In the genomic region with DNA sequence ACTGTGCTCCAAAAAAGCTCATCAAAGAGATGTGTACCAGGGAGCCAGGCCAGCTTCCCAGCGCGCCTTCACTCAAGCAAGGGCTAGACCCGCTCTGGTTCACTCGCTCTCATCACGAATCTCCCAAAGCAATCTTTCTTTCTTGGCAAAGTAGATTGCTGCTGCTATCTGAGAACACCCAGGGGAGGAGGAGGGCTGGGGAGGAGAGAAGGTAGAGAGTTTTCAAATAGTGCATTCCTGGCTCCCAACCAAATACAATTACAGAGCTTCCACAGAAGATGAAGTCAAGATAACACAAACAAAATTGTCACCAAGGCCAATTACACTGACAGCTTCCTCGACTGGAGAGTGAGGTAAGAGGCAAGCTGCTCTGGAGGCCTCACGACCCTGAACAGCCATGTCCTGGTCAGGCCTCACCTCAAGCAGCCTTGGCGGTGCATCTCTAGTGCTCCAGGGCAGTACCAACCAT, we compare ENCODE assay signal across 26 mouse cellular contexts. TPM values are rescaled to one million over a fixed set of nuclear protein-coding genes. Genes with fewer than 3 reads are reported as not detected.
DNase-seq lines count a peak whose midpoint lies in the region; ATAC-seq and TF ChIP-seq lines count a peak whose summit lies in the region.
"Had no signal": no experiment of that assay in that cellular context is flagged by ENCODE, and none has a peak within 500 bp of the region (broad histone marks: within the 10 kb centered on the region; RNA-seq: fewer than 3 reads in every experiment).

No protein-coding gene starts in this region.

- TF ChIP-seq POLR2A in limb, embryonic 14.5 days (IDR thresholded peaks at IDR 0.05; ENCODE audit: borderline replicate concordance, extremely low read depth, insufficient read depth, insufficient read length) = no peak
- TF ChIP-seq POLR2A in MEL (IDR thresholded peaks at IDR 0.05; ENCODE audit: control insufficient read depth in 1 of 2, insufficient read depth in 1 of 2, low read depth in 1 of 2, low read length in 2 of 2, poor library complexity in 1 of 2) = no peak

- H3K27me3 ChIP-seq in embryonic facial prominence, embryonic 11.5 days (ENCODE audit: control insufficient read depth, insufficient read depth, low read length) = no peaks in the 10 kb centered on the region
- no peaks in the 10 kb centered on the region for H3K27me3 ChIP-seq in embryonic facial prominence, embryonic 10.5 days (replicated peaks; ENCODE audit: low read depth, poor library complexity, severe bottlenecking)
- H3K27me3 ChIP-seq in limb, embryonic 14.5 days (ENCODE audit: control insufficient read depth, insufficient read depth, low read length) = no peaks in the 10 kb centered on the region
- no peaks in the 10 kb centered on the region for H3K27me3 ChIP-seq in limb, embryonic 10.5 days (ENCODE audit: low read depth, poor library complexity, severe bottlenecking)
- H3K27me3 ChIP-seq in MEL (ENCODE audit: control insufficient read depth in 1 of 2, insufficient read depth in 2 of 2, low read length in 2 of 2) = no peaks in the 10 kb centered on the region
- no peaks in the 10 kb centered on the region for H3K27me3 ChIP-seq in embryonic facial prominence, embryonic 14.5 days (replicated peaks; ENCODE audit: control insufficient read depth, insufficient read depth, low read length)
- H3K27me3 ChIP-seq: forebrain, embryonic 15.5 days; kidney, embryonic 15.5 days; limb, embryonic 12.5 days; liver, embryonic 13.5 days; lung, embryonic 15.5 days; neural tube, embryonic 13.5 days had no signal

- peaks cover 6% of the 10 kb centered on the region; the same call in 1 of the 2 replicates for H3K4me1 ChIP-seq in embryonic facial prominence, embryonic 11.5 days (ENCODE audit: control insufficient read depth, insufficient read depth, low read length)
- H3K4me1 ChIP-seq in embryonic facial prominence, embryonic 10.5 days = peaks cover 38% of the 10 kb centered on the region
- H3K4me1 ChIP-seq in limb, embryonic 14.5 days (ENCODE audit: control insufficient read depth, insufficient read depth, low read length) = peaks cover 18% of the 10 kb centered on the region
- peaks cover 38% of the 10 kb centered on the region for H3K4me1 ChIP-seq in limb, embryonic 10.5 days
- H3K4me1 ChIP-seq in MEL (ENCODE audit: control insufficient read depth in 1 of 2, insufficient read depth in 2 of 2, low read length in 2 of 2) = 0 out of 4 replicates have a peak, but pooled peaks cover 0 to 3% of the 10 kb centered on the region in 2 experiments
- H3K4me1 ChIP-seq in embryonic facial prominence, embryonic 14.5 days (ENCODE audit: control insufficient read depth, insufficient read depth, low read length) = peaks cover 14% of the 10 kb centered on the region

- H3K9me3 ChIP-seq in embryonic facial prominence, embryonic 11.5 days (replicated peaks; ENCODE audit: control insufficient read depth, low read length) = no peaks in the 10 kb centered on the region
- no peaks in the 10 kb centered on the region for H3K9me3 ChIP-seq in embryonic facial prominence, embryonic 10.5 days
- no peaks in the 10 kb centered on the region for H3K9me3 ChIP-seq in limb, embryonic 14.5 days (ENCODE audit: control insufficient read depth, low read length)
- H3K9me3 ChIP-seq in limb, embryonic 10.5 days (replicated peaks) = no peaks in the 10 kb centered on the region
- H3K9me3 ChIP-seq in MEL (replicated peaks; ENCODE audit: insufficient read depth, low read length) = no peaks in the 10 kb centered on the region
- no peaks in the 10 kb centered on the region for H3K9me3 ChIP-seq in embryonic facial prominence, embryonic 14.5 days (ENCODE audit: control insufficient read depth, low read length)
- H3K9me3 ChIP-seq: forebrain, embryonic 15.5 days; heart, embryonic 10.5 days; hindbrain, embryonic 10.5 days; kidney, embryonic 15.5 days; limb, embryonic 12.5 days; liver, embryonic 13.5 days; lung, embryonic 15.5 days; neural tube, embryonic 13.5 days had no signal

- H3K4me2 ChIP-seq in embryonic facial prominence, embryonic 11.5 days (ENCODE audit: low read depth, low read length) = no peak overlapping the region
- no peak overlapping the region for H3K4me2 ChIP-seq in limb, embryonic 14.5 days (replicated peaks; ENCODE audit: low read depth, low read length, severe bottlenecking)
- H3K4me2 ChIP-seq in embryonic facial prominence, embryonic 14.5 days (ENCODE audit: low read depth, low read length) = no peak overlapping the region
- H3K4me2 ChIP-seq: forebrain, embryonic 15.5 days; kidney, embryonic 15.5 days; limb, embryonic 12.5 days; liver, embryonic 13.5 days; lung, embryonic 15.5 days; neural tube, embryonic 13.5 days had no signal

- peaks cover 1% of the 10 kb centered on the region; the same call in 1 of the 2 replicates for H3K79me2 ChIP-seq in MEL (ENCODE audit: control insufficient read depth, insufficient read depth, low read length, poor library complexity)

- H3K27ac ChIP-seq in embryonic facial prominence, embryonic 11.5 days (replicated peaks; ENCODE audit: low read depth, low read length) = no peak overlapping the region
- no peak overlapping the region for H3K27ac ChIP-seq in embryonic facial prominence, embryonic 10.5 days (replicated peaks)
- no peak overlapping the region for H3K27ac ChIP-seq in limb, embryonic 14.5 days (replicated peaks; ENCODE audit: low read depth, low read length)
- H3K27ac ChIP-seq in limb, embryonic 10.5 days = no peak overlapping the region
- H3K27ac ChIP-seq in MEL (ENCODE audit: control insufficient read depth, low read depth, low read length) = no peak overlapping the region
- H3K27ac ChIP-seq in embryonic facial prominence, embryonic 14.5 days (replicated peaks; ENCODE audit: low read depth, low read length) = no peak overlapping the region; the same call in 1 of the 2 replicates
- H3K27ac ChIP-seq: forebrain, embryonic 15.5 days; heart, embryonic 10.5 days; hindbrain, embryonic 10.5 days; hindbrain, postnatal 0 days; kidney, embryonic 15.5 days; limb, embryonic 12.5 days; liver, embryonic 13.5 days; lung, embryonic 15.5 days; macrophage; neural tube, embryonic 13.5 days had no signal

- no peak for TF ChIP-seq EP300 in MEL (IDR thresholded peaks at IDR 0.05; ENCODE audit: low read depth in 1 of 2, low read length in 2 of 2)

- 66% methylated on average over 8 of the region's 8 CpGs for WGBS in embryonic facial prominence, embryonic 11.5 days
- WGBS in embryonic facial prominence, embryonic 10.5 days = 76% methylated on average over 8 of the region's 8 CpGs
- 65% methylated on average over 8 of the region's 8 CpGs for WGBS in limb, embryonic 14.5 days
- 84% methylated on average over 8 of the region's 8 CpGs for WGBS in limb, embryonic 10.5 days
- WGBS in embryonic facial prominence, embryonic 14.5 days = 38% methylated on average over 8 of the region's 8 CpGs

- no peak for TF ChIP-seq RAD21 in MEL (IDR thresholded peaks at IDR 0.05; ENCODE audit: low read depth, low read length)

- peaks cover 3% of the 10 kb centered on the region for H3K36me3 ChIP-seq in embryonic facial prominence, embryonic 11.5 days (replicated peaks; ENCODE audit: control insufficient read depth, insufficient read depth, low read depth, low read length)
- H3K36me3 ChIP-seq in embryonic facial prominence, embryonic 10.5 days (replicated peaks) = peaks cover 89% of the 10 kb centered on the region
- peaks cover 18% of the 10 kb centered on the region for H3K36me3 ChIP-seq in limb, embryonic 14.5 days (ENCODE audit: control insufficient read depth, insufficient read depth, low read length)
- peaks cover 71% of the 10 kb centered on the region for H3K36me3 ChIP-seq in limb, embryonic 10.5 days
- peaks cover 4 to 9% of the 10 kb centered on the region in 2 experiments; a peak in 1 of 4 replicates for H3K36me3 ChIP-seq in MEL (ENCODE audit: control insufficient read depth in 1 of 2, insufficient read depth in 2 of 2, low read length in 2 of 2)
- H3K36me3 ChIP-seq in embryonic facial prominence, embryonic 14.5 days (ENCODE audit: control insufficient read depth, insufficient read depth, low read length) = peaks cover 36% of the 10 kb centered on the region

- no peak overlapping the region for H3K4me3 ChIP-seq in embryonic facial prominence, embryonic 11.5 days (ENCODE audit: low read depth, low read length)
- H3K4me3 ChIP-seq in embryonic facial prominence, embryonic 10.5 days = no peak overlapping the region
- H3K4me3 ChIP-seq in limb, embryonic 14.5 days (replicated peaks; ENCODE audit: low read length) = no peak overlapping the region
- no peak overlapping the region for H3K4me3 ChIP-seq in limb, embryonic 10.5 days
- no peak overlapping the region for H3K4me3 ChIP-seq in MEL (ENCODE audit: control insufficient read depth in 1 of 2, insufficient read depth in 1 of 2, low read depth in 2 of 2, low read length in 2 of 2)
- H3K4me3 ChIP-seq in embryonic facial prominence, embryonic 14.5 days (ENCODE audit: low read depth, low read length) = no peak overlapping the region
- H3K4me3 ChIP-seq: forebrain, embryonic 15.5 days; heart, embryonic 10.5 days; hindbrain, embryonic 10.5 days; kidney, embryonic 15.5 days; limb, embryonic 12.5 days; liver, embryonic 13.5 days; lung, embryonic 15.5 days; neural tube, embryonic 13.5 days had no signal

- peak; percentile 35 for DNase-seq in embryonic facial prominence, embryonic 11.5 days (ENCODE audit: low spot score)
- DNase-seq in embryonic facial prominence, embryonic 10.5 days (ENCODE audit: low spot score) = no peak
- DNase-seq in limb, embryonic 14.5 days (ENCODE audit: low spot score) = peak; percentile 34
- no peak for DNase-seq in limb, embryonic 10.5 days (ENCODE audit: low spot score)
- DNase-seq in MEL (ENCODE audit: low read depth, low spot score) = peak; percentile 25
- DNase-seq in embryonic facial prominence, embryonic 14.5 days (ENCODE audit: low spot score) = peak; percentile 90
- no peak for DNase-seq in neural tube, embryonic 10.5 days (ENCODE audit: extremely low spot score, low spot score)
- no peak for DNase-seq in kidney, adult 9 months
- DNase-seq: adrenal gland, adult 8-10 months; cerebellum, adult 8-10 months; cerebellum, postnatal 36 days; kidney, postnatal 36 days; layer of hippocampus, postnatal 36 days; liver, embryonic 13.5 days; midbrain, embryonic 14.5 days; thymus, postnatal 14 days had no signal

- H3K9ac ChIP-seq in embryonic facial prominence, embryonic 11.5 days (replicated peaks; ENCODE audit: low read length) = no peak overlapping the region
- H3K9ac ChIP-seq in limb, embryonic 14.5 days (ENCODE audit: low read depth, low read length, severe bottlenecking) = no peak overlapping the region
- no peak overlapping the region for H3K9ac ChIP-seq in MEL (ENCODE audit: control insufficient read depth, low read depth, low read length, poor library complexity, severe bottlenecking)
- H3K9ac ChIP-seq in embryonic facial prominence, embryonic 14.5 days (ENCODE audit: low read depth, low read length) = no peak overlapping the region
- H3K9ac ChIP-seq: forebrain, embryonic 15.5 days; kidney, embryonic 15.5 days; limb, embryonic 12.5 days; liver, embryonic 13.5 days; lung, embryonic 15.5 days; neural tube, embryonic 13.5 days had no signal

- TF ChIP-seq CTCF in MEL (IDR thresholded peaks at IDR 0.05 in 2 of 3, conservative IDR thresholded peaks at IDR 0.05 in 1 of 3; ENCODE audit: control insufficient read depth in 1 of 3, insufficient read depth in 1 of 3, low read depth in 2 of 3, low read length in 3 of 3, poor library complexity in 1 of 3, severe bottlenecking in 1 of 3) = no peak

- ATAC-seq in embryonic facial prominence, embryonic 11.5 days (replicated peaks; ENCODE audit: insufficient number of reproducible peaks, low FRiP score, low TSS enrichment, low read depth) = no peak
- peak; percentile 37; the same call in 1 of the 2 replicates for ATAC-seq in limb, embryonic 14.5 days (ENCODE audit: low FRiP score, low read depth)
- ATAC-seq in embryonic facial prominence, embryonic 14.5 days (ENCODE audit: low read depth) = peak; percentile 63
- ATAC-seq: forebrain, embryonic 15.5 days; hindbrain, postnatal 0 days; intestine, embryonic 16.5 days had no signal

RNA-seq across cellular contexts. Expression of gene Tmem131l, which starts 12.2 kb away (rescaled TPM):
- 83.2 and 84.2 TPM in 2 replicates for polyA plus RNA-seq in embryonic facial prominence, embryonic 11.5 days (2014; fragmentation: Nextera tagmentation; extraction: Ambion mirVana)
- polyA plus RNA-seq in embryonic facial prominence, embryonic 10.5 days (2016; fragmentation: Nextera tagmentation; extraction: Ambion mirVana) = 82.6 and 84.7 TPM in 2 replicates
- 52.4 and 60.0 TPM in 2 replicates for polyA plus RNA-seq in limb, embryonic 14.5 days (2012; rRNA removed)
- 59.8 and 66.0 TPM in 2 replicates for polyA plus RNA-seq in limb, embryonic 14.5 days (2014; fragmentation: Nextera tagmentation; extraction: Ambion mirVana)
- polyA plus RNA-seq in limb, embryonic 10.5 days (2016; fragmentation: Nextera tagmentation; extraction: Ambion mirVana) = 79.5 and 84.5 TPM in 2 replicates
- 9.6 and 10.9 TPM in 2 replicates for total RNA-seq in MEL (2012; rRNA removed)
- polyA plus RNA-seq in MEL (2012; ENCODE audit: insufficient read depth in 1 of 2, insufficient read length in 2 of 2, low read depth in 1 of 2, low replicate concordance in 2 of 2, missing spikeins in 1 of 2) = 10 to 100 TPM in 1 of 2 experiments, not detected in 1; 39.6 TPM
- polyA plus RNA-seq in embryonic facial prominence, embryonic 14.5 days (2014; fragmentation: Nextera tagmentation; extraction: Ambion mirVana) = 46.5 and 61.2 TPM in 2 replicates

Comparison
In these comparisons a context has a peak if more than half of its experiments do, and no peak if none do; other contexts are left out.
1. DNase-seq: peak in embryonic facial prominence, embryonic 11.5 days (single experiment), limb, embryonic 14.5 days (single experiment), MEL (single experiment) and embryonic facial prominence, embryonic 14.5 days (single experiment); none in embryonic facial prominence, embryonic 10.5 days (single experiment), limb, embryonic 10.5 days (single experiment), neural tube, embryonic 10.5 days (single experiment) and kidney, adult 9 months (single experiment).